Mouse (Mus musculus): ENCODE measurements at regions not wholly inside any gene's neighbourhood (a gene's known extent, or its start where the extent isn't known, plus 50 kb on each side); places are given as distances from the start of the nearest gene placed in this dataset.

- Histone ChIP-seq H3K4me3 (replicated peaks; ENCODE audit: low read length) (no peak overlapping the region), H3K36me3 (ENCODE audit: control insufficient read depth, insufficient read depth) (no peaks in the 10 kb centered on the region), H3K9me3 (ENCODE audit: control insufficient read depth, low read length) (no peaks in the 10 kb centered on the region), H3K27me3 (replicated peaks; ENCODE audit: control insufficient read depth, insufficient read depth, low read length) (no peaks in the 10 kb centered on the region), H3K4me1 (replicated peaks; ENCODE audit: control insufficient read depth, insufficient read depth, low read length) (no peaks in the 10 kb centered on the region), H3K27ac (ENCODE audit: low read length) (no peak overlapping the region), H3K4me2 (ENCODE audit: low read length) (no peak overlapping the region), H3K9ac (replicated peaks; ENCODE audit: low read depth, low read length) (no peak overlapping the region)
- no peak for ATAC-seq
- 52% methylated on average over 12 of the region's 12 CpGs for WGBS
Observed at GRCm38 (mm10) chr2:57832565-57833355, 164.9 kb upstream of the Galnt5 start.

GRCm38 (mm10) chr2:57845135-57845534 is 152.5 kb upstream of the Galnt5 start:
- Histone ChIP-seq H3K9me3 (ENCODE audit: control insufficient read depth, low read length) (no peaks in the 10 kb centered on the region), H3K27ac (ENCODE audit: low read length) (no peak overlapping the region), H3K27me3 (replicated peaks; ENCODE audit: control insufficient read depth, insufficient read depth, low read length) (no peaks in the 10 kb centered on the region), H3K9ac (replicated peaks; ENCODE audit: low read depth, low read length) (no peak overlapping the region), H3K4me1 (replicated peaks; ENCODE audit: control insufficient read depth, insufficient read depth, low read length) (0 out of 2 replicates have a peak, but pooled peaks cover 2% of the 10 kb centered on the region), H3K4me3 (replicated peaks; ENCODE audit: low read length) (no peak overlapping the region), H3K36me3 (ENCODE audit: control insufficient read depth, insufficient read depth) (no peaks in the 10 kb centered on the region), H3K4me2 (ENCODE audit: low read length) (no peak overlapping the region)
- ATAC-seq = no peak
- WGBS = 66% methylated on average over 1 of the region's 1 CpGs

- Histone ChIP-seq H3K36me3 (ENCODE audit: control insufficient read depth, insufficient read depth) (no peaks in the 10 kb centered on the region), H3K27me3 (replicated peaks; ENCODE audit: control insufficient read depth, insufficient read depth, low read length) (no peaks in the 10 kb centered on the region)
- 61% methylated on average over 4 of the region's 4 CpGs for WGBS
Observed at GRCm38 (mm10) chr2:57847707-57848106, 150.0 kb upstream of the Galnt5 start.

GRCm38 (mm10) chr2:57849338-57850057 is 148.2 kb upstream of the Galnt5 start:
- H3K36me3 ChIP-seq (ENCODE audit: control insufficient read depth, insufficient read depth) = no peaks in the 10 kb centered on the region
- no peaks in the 10 kb centered on the region for H3K9me3 ChIP-seq (ENCODE audit: control insufficient read depth, low read length)
- H3K9ac ChIP-seq (replicated peaks; ENCODE audit: low read depth, low read length) = no peak overlapping the region
- H3K4me2 ChIP-seq (ENCODE audit: low read length) = no peak overlapping the region
- H3K4me3 ChIP-seq (replicated peaks; ENCODE audit: low read length) = no peak overlapping the region
- 0 out of 2 replicates have a peak, but pooled peaks cover 2% of the 10 kb centered on the region for H3K4me1 ChIP-seq (replicated peaks; ENCODE audit: control insufficient read depth, insufficient read depth, low read length)
- no peaks in the 10 kb centered on the region for H3K27me3 ChIP-seq (replicated peaks; ENCODE audit: control insufficient read depth, insufficient read depth, low read length)
- ATAC-seq = peak; percentile 43; the same call in 1 of the 2 replicates
- H3K27ac ChIP-seq (ENCODE audit: low read length) = no peak overlapping the region
- WGBS = 14% methylated on average over 4 of the region's 4 CpGs

More at GRCm38 (mm10) chr2:57847707-57848106, 150.0 kb upstream of the Galnt5 start:
- H3K9ac ChIP-seq (replicated peaks; ENCODE audit: low read depth, low read length) = no peak overlapping the region
- no peak overlapping the region for H3K4me3 ChIP-seq (replicated peaks; ENCODE audit: low read length)
- H3K4me2 ChIP-seq (ENCODE audit: low read length) = no peak overlapping the region
- H3K4me1 ChIP-seq (replicated peaks; ENCODE audit: control insufficient read depth, insufficient read depth, low read length) = 0 out of 2 replicates have a peak, but pooled peaks cover 2% of the 10 kb centered on the region
- no peak for ATAC-seq
- H3K27ac ChIP-seq (ENCODE audit: low read length) = no peak overlapping the region
- no peaks in the 10 kb centered on the region for H3K9me3 ChIP-seq (ENCODE audit: control insufficient read depth, low read length)

- no peaks in the 10 kb centered on the region for H3K27me3 ChIP-seq (replicated peaks; ENCODE audit: control insufficient read depth, insufficient read depth, low read length)
- no peak overlapping the region for H3K27ac ChIP-seq (ENCODE audit: low read length)
- no peaks in the 10 kb centered on the region for H3K9me3 ChIP-seq (ENCODE audit: control insufficient read depth, low read length)
- ATAC-seq = no peak
- 15% methylated on average over 5 of the region's 5 CpGs for WGBS
- 0 out of 2 replicates have a peak, but pooled peaks cover 2% of the 10 kb centered on the region for H3K4me1 ChIP-seq (replicated peaks; ENCODE audit: control insufficient read depth, insufficient read depth, low read length)
- no peak overlapping the region for H3K4me3 ChIP-seq (replicated peaks; ENCODE audit: low read length)
- H3K9ac ChIP-seq (replicated peaks; ENCODE audit: low read depth, low read length) = no peak overlapping the region
- H3K4me2 ChIP-seq (ENCODE audit: low read length) = no peak overlapping the region
- H3K36me3 ChIP-seq (ENCODE audit: control insufficient read depth, insufficient read depth) = no peaks in the 10 kb centered on the region
Observed at GRCm38 (mm10) chr2:57850058-57850400, 147.7 kb upstream of the Galnt5 start.

GRCm38 (mm10) chr2:57856524-57857107 is 141.1 kb upstream of the Galnt5 start:
- ATAC-seq = peak; percentile 59; the same call in 1 of the 2 replicates
- Histone ChIP-seq H3K27ac (ENCODE audit: low read length) (no peak overlapping the region), H3K36me3 (ENCODE audit: control insufficient read depth, insufficient read depth) (no peaks in the 10 kb centered on the region), H3K4me1 (replicated peaks; ENCODE audit: control insufficient read depth, insufficient read depth, low read length) (no peaks in the 10 kb centered on the region), H3K4me3 (replicated peaks; ENCODE audit: low read length) (no peak overlapping the region), H3K9ac (replicated peaks; ENCODE audit: low read depth, low read length) (no peak overlapping the region), H3K27me3 (replicated peaks; ENCODE audit: control insufficient read depth, insufficient read depth, low read length) (no peaks in the 10 kb centered on the region), H3K9me3 (ENCODE audit: control insufficient read depth, low read length) (no peaks in the 10 kb centered on the region), H3K4me2 (ENCODE audit: low read length) (no peak overlapping the region)
- 67% methylated on average over 14 of the region's 14 CpGs for WGBS

- H3K36me3 ChIP-seq (ENCODE audit: control insufficient read depth, insufficient read depth) = no peaks in the 10 kb centered on the region
- no peaks in the 10 kb centered on the region for H3K27me3 ChIP-seq (replicated peaks; ENCODE audit: control insufficient read depth, insufficient read depth, low read length)
- H3K9ac ChIP-seq (replicated peaks; ENCODE audit: low read depth, low read length) = no peak overlapping the region
- 63% methylated on average over 1 of the region's 1 CpGs for WGBS
- ATAC-seq = no peak
- H3K4me2 ChIP-seq (ENCODE audit: low read length) = no peak overlapping the region
- H3K4me3 ChIP-seq (replicated peaks; ENCODE audit: low read length) = no peak overlapping the region
- no peaks in the 10 kb centered on the region for H3K9me3 ChIP-seq (ENCODE audit: control insufficient read depth, low read length)
- no peaks in the 10 kb centered on the region for H3K4me1 ChIP-seq (replicated peaks; ENCODE audit: control insufficient read depth, insufficient read depth, low read length)
- no peak overlapping the region for H3K27ac ChIP-seq (ENCODE audit: low read length)
Observed at GRCm38 (mm10) chr2:57865289-57865688, 132.4 kb upstream of the Galnt5 start.

- no peaks in the 10 kb centered on the region for H3K27me3 ChIP-seq (replicated peaks; ENCODE audit: control insufficient read depth, insufficient read depth, low read length)
- H3K4me2 ChIP-seq (ENCODE audit: low read length) = no peak overlapping the region
- no peak overlapping the region for H3K9ac ChIP-seq (replicated peaks; ENCODE audit: low read depth, low read length)
- no peak overlapping the region for H3K4me3 ChIP-seq (replicated peaks; ENCODE audit: low read length)
- no peaks in the 10 kb centered on the region for H3K9me3 ChIP-seq (ENCODE audit: control insufficient read depth, low read length)
- WGBS = 84% methylated on average over 2 of the region's 2 CpGs
- H3K27ac ChIP-seq (ENCODE audit: low read length) = no peak overlapping the region
- no peak for ATAC-seq
- H3K4me1 ChIP-seq (replicated peaks; ENCODE audit: control insufficient read depth, insufficient read depth, low read length) = no peaks in the 10 kb centered on the region
- H3K36me3 ChIP-seq (ENCODE audit: control insufficient read depth, insufficient read depth) = no peaks in the 10 kb centered on the region
Observed at GRCm38 (mm10) chr2:57868046-57868445, 129.6 kb upstream of the Galnt5 start.

GRCm38 (mm10) chr2:57900168-57900567 is 97.5 kb upstream of the Galnt5 start:
- Histone ChIP-seq H3K4me1 (replicated peaks; ENCODE audit: control insufficient read depth, insufficient read depth, low read length) (peaks cover 4% of the 10 kb centered on the region), H3K36me3 (ENCODE audit: control insufficient read depth, insufficient read depth) (no peaks in the 10 kb centered on the region), H3K4me2 (ENCODE audit: low read length) (no peak overlapping the region), H3K27ac (ENCODE audit: low read length) (peak overlapping the region; percentile 63), H3K9ac (replicated peaks; ENCODE audit: low read depth, low read length) (no peak overlapping the region), H3K9me3 (ENCODE audit: control insufficient read depth, low read length) (no peaks in the 10 kb centered on the region), H3K27me3 (replicated peaks; ENCODE audit: control insufficient read depth, insufficient read depth, low read length) (no peaks in the 10 kb centered on the region), H3K4me3 (replicated peaks; ENCODE audit: low read length) (no peak overlapping the region)
- peak; percentile 46 for ATAC-seq
- 78% methylated on average over 7 of the region's 7 CpGs for WGBS
